Mouse (Mus musculus) heart, adult 2 months (tissue): ENCODE data around the gene Atf2. TPM values are rescaled to one million over a fixed set of nuclear protein-coding genes. Genes with fewer than 3 reads are reported as not detected.
A peak's percentile ranks its signal among the peaks of the same experiment; 100 is the strongest.

Experiments used
- DNase-seq, 2 experiments: peaks; one replicate each; pipeline ENCODE4 v3.0.0; 2021
- H3K27ac ChIP-seq: fragments of 200-600 bp; 2 replicates; pipeline ENCODE4 v1.8.1; 2022
- H3K27me3 ChIP-seq: fragments of 200-500 bp; 2 replicates; pipeline ENCODE4 v1.6.1; 2012; ENCODE audit warnings: mild to moderate bottlenecking, low read length, inconsistent platforms, mixed read lengths; ENCODE audit not compliant: control insufficient read depth, insufficient read depth
- H3K36me3 ChIP-seq: fragments of 200-500 bp; 2 replicates; pipeline ENCODE4 v1.6.1; 2012; ENCODE audit warnings: low read length, inconsistent platforms; ENCODE audit not compliant: control insufficient read depth, insufficient read depth
- H3K4me1 ChIP-seq: fragments of 200-500 bp; 2 replicates; pipeline ENCODE4 v1.6.1; 2011; ENCODE audit warnings: low read length; ENCODE audit not compliant: control insufficient read depth, insufficient read depth
- H3K4me3 ChIP-seq: fragments of 200-600 bp; 2 replicates; pipeline ENCODE4 v1.8.1; 2022
- H3K79me2 ChIP-seq: fragments of 200-500 bp; replicated peaks from 2 replicates; pipeline ENCODE4 v1.6.1; 2012; ENCODE audit warnings: mild to moderate bottlenecking, inconsistent platforms, low read length, moderate library complexity, mixed read lengths; ENCODE audit not compliant: control insufficient read depth, insufficient read depth
- H3K9ac ChIP-seq: fragments of 200-500 bp; 2 replicates; pipeline ENCODE4 v1.6.1; 2012; ENCODE audit warnings: low read depth, mild to moderate bottlenecking, control low read depth, inconsistent platforms, low read length, mixed read lengths
- CTCF ChIP-seq: fragments of 200-600 bp; IDR thresholded peaks from 2 replicates; pipeline ENCODE4 v1.8.1; 2022; ENCODE audit warnings: antibody characterized with exemption, mild to moderate bottlenecking, moderate library complexity
- EP300 ChIP-seq: fragments of 200-500 bp; IDR thresholded peaks from 2 replicates; pipeline ENCODE4 v1.6.1; 2011; ENCODE audit warnings: low read depth, low read length, control low read depth; ENCODE audit not compliant: insufficient read depth
- POLR2A ChIP-seq: fragments of 200-500 bp; IDR thresholded peaks from 2 replicates; pipeline ENCODE4 v1.6.1; 2011; ENCODE audit warnings: mild to moderate bottlenecking, low read depth, low read length, control low read depth; ENCODE audit not compliant: insufficient read depth
- WGBS: fragments of 180-500 bp; shearing (Covaris S2); methylation state at CpG from one replicate; pipeline ENCODE4 v1.1.7; 2018; 5-methylcytosine and 5-hydroxymethylcytosine counted together
- intact Hi-C: fragments of 180-260 bp; cut with DNase I; formaldehyde crosslinking; loops from one replicate; pipeline ENCODE4 v1.15.1; 2025
- polyA plus RNA-seq: library from polyadenylated mRNA; depleted of rRNA; stranded (reverse); fragments of >200 nt; gene quantifications from 2 replicates; pipeline ENCODE4 v1.2.3, GENCODE M21; 2012
- total RNA-seq, 2 experiments: library from RNA; stranded (reverse); gene quantifications; 2 replicates each; pipeline ENCODE4 v1.2.3; 2021

Atf2 gene
- total and polyA plus RNA-seq, 3 experiments, result 10.4 to 46.0 (median 39.9) TPM

GRCm38 (mm10) chr2:73925539-73925938, 33.1 kb upstream of the Atf2 start:
- Histone ChIP-seq H3K79me2 (no peaks in the 10 kb centered on the region), H3K4me1 (no peaks in the 10 kb centered on the region), H3K9ac (no peak overlapping the region), H3K27ac (no peak overlapping the region), H3K36me3 (no peaks in the 10 kb centered on the region), H3K4me3 (no peak overlapping the region), H3K27me3 (0 out of 2 replicates have a peak, but pooled peaks cover 1% of the 10 kb centered on the region)
- no peak for DNase-seq
- WGBS, result 66% methylated on average over 3 of the region's 3 CpGs
- intact Hi-C loops, result no loop called here
- no peak for TF ChIP-seq CTCF
- no peak for TF ChIP-seq EP300
- no peak for TF ChIP-seq POLR2A

GRCm38 (mm10) chr2:73925089-73925488, 32.6 kb upstream of the Atf2 start:
- peak in 1 of 2 experiments; percentile 25 for DNase-seq
- H3K79me2 ChIP-seq, result no peaks in the 10 kb centered on the region
- TF ChIP-seq CTCF, result peak; percentile 33
- no peak for TF ChIP-seq POLR2A
- H3K27me3 ChIP-seq, result 0 out of 2 replicates have a peak, but pooled peaks cover 1% of the 10 kb centered on the region
- H3K4me1 ChIP-seq, result no peaks in the 10 kb centered on the region
- no peak overlapping the region for H3K9ac ChIP-seq
- no peak overlapping the region for H3K4me3 ChIP-seq
- no peaks in the 10 kb centered on the region for H3K36me3 ChIP-seq
- intact Hi-C loops, result no loop called here
- no peak overlapping the region for H3K27ac ChIP-seq
- WGBS, result 17% methylated on average over 5 of the region's 5 CpGs

GRCm38 (mm10) chr2:73919642-73920041, 27.2 kb upstream of the Atf2 start:
- Histone ChIP-seq H3K4me1 (no peaks in the 10 kb centered on the region), H3K27me3 (0 out of 2 replicates have a peak, but pooled peaks cover 1% of the 10 kb centered on the region), H3K36me3 (no peaks in the 10 kb centered on the region), H3K9ac (no peak overlapping the region), H3K27ac (no peak overlapping the region), H3K79me2 (no peaks in the 10 kb centered on the region), H3K4me3 (no peak overlapping the region)
- DNase-seq, result no peak
- no peak for TF ChIP-seq POLR2A
- TF ChIP-seq EP300, result no peak
- TF ChIP-seq CTCF, result no peak
- intact Hi-C loops, result no loop called here
- WGBS, result 59% methylated on average over 7 of the region's 7 CpGs

- peak overlapping the region; percentile 88; the same call in 1 of the 2 replicates for H3K4me3 ChIP-seq
- H3K36me3 ChIP-seq, result peaks cover 29% of the 10 kb centered on the region
- 24% methylated on average over 3 of the region's 3 CpGs for WGBS
- H3K27me3 ChIP-seq, result no peaks in the 10 kb centered on the region
- H3K4me1 ChIP-seq, result peaks cover 3% of the 10 kb centered on the region
- H3K9ac ChIP-seq, result no peak overlapping the region
- TF ChIP-seq CTCF (no peak), POLR2A (no peak), EP300 (no peak)
- H3K79me2 ChIP-seq, result peaks cover 2% of the 10 kb centered on the region; the same call in 1 of the 2 replicates
- H3K27ac ChIP-seq, result no peak overlapping the region
- intact Hi-C loops, result no loop called here
- DNase-seq, result no peak
Observed at GRCm38 (mm10) chr2:73912264-73912663, 19.8 kb upstream of the Atf2 start.

GRCm38 (mm10) chr2:73911175-73911700, 18.8 kb upstream of the Atf2 start, which contains the start of gene Atp5g3:
Gene Atp5g3, minus strand, starts transcription at chr2:73911326.
- under 1% methylated on average over 38 of the region's 38 CpGs for whole genome bisulfite sequencing
- peaks cover 3% of the 10 kb centered on the region for H3K4me1 ChIP-seq
- no peaks in the 10 kb centered on the region for H3K27me3 ChIP-seq
- peak within 1 kb of the TSS; percentile 100 for H3K27ac ChIP-seq
- H3K4me3 ChIP-seq, result peak within 1 kb of the TSS; percentile 88
- H3K9ac ChIP-seq, result peak within 1 kb of the TSS; percentile 100
- H3K36me3 ChIP-seq, result peaks cover 30% of the 10 kb centered on the region
- intact Hi-C loops, result loop anchor here (1.0 kb wide), 1 partner anchor 19 kb away; the partner anchor contains the start of gene Atf2
- TF ChIP-seq POLR2A (peak; percentile 83), CTCF (peak; percentile 28; the same call in 1 of the 2 replicates), EP300 (peak; percentile 84)
- peaks cover 2% of the 10 kb centered on the region; the same call in 1 of the 2 replicates for H3K79me2 ChIP-seq
- DNase-seq, result peak; percentile 94 to 95

GRCm38 (mm10) chr2:73910571-73911174, 18.2 kb upstream of the Atf2 start:
- H3K27ac ChIP-seq, result peak overlapping the region; percentile 100
- no peaks in the 10 kb centered on the region for H3K27me3 ChIP-seq
- peak overlapping the region; percentile 100 for H3K9ac ChIP-seq
- intact Hi-C loops, result loop anchor here (1.0 kb wide), 1 partner anchor 18 kb away; the partner anchor contains the start of gene Atf2
- H3K4me3 ChIP-seq, result peak overlapping the region; percentile 88
- TF ChIP-seq POLR2A (peak; percentile 33; the same call in 1 of the 2 replicates), CTCF (no peak)
- H3K4me1 ChIP-seq, result peaks cover 3% of the 10 kb centered on the region
- WGBS, result under 1% methylated on average over 50 of the region's 50 CpGs
- peak; percentile 63 to 72 for DNase-seq
- peaks cover 30% of the 10 kb centered on the region for H3K36me3 ChIP-seq
- H3K79me2 ChIP-seq, result peaks cover 2% of the 10 kb centered on the region; the same call in 1 of the 2 replicates
